Mouse (Mus musculus) lung, postnatal 0 days (tissue): ENCODE results near the gene Slc5a6. TPM values are rescaled to one million over a fixed set of nuclear protein-coding genes. Genes with fewer than 3 reads are reported as not detected.

Experiments used
- ATAC-seq: fragments of 200-750 bp; cut with Nextera tagmentation; 2 replicates; pipeline ENCODE4 v1.8.0; 2017; ENCODE audit warnings: moderate library complexity
- DNase-seq: peaks from one replicate; pipeline ENCODE4 v3.0.0-alpha.2; 2016; ENCODE audit warnings: low spot score
- H3K27ac ChIP-seq: fragments of 300-500 bp; sonication (generic); 2 replicates; pipeline ENCODE4 v1.5.1; 2014; ENCODE audit warnings: antibody characterized with exemption, mild to moderate bottlenecking, low read length, mixed read lengths
- H3K27me3 ChIP-seq: fragments of 300-500 bp; sonication (generic); replicated peaks from 2 replicates; pipeline ENCODE4 v1.6.1; 2014; ENCODE audit warnings: low read length, mixed read lengths; ENCODE audit not compliant: insufficient read depth
- H3K36me3 ChIP-seq: fragments of 300-500 bp; sonication (generic); 2 replicates; pipeline ENCODE4 v1.6.1; 2014; ENCODE audit warnings: low read length, mixed read lengths; ENCODE audit not compliant: insufficient read depth
- H3K4me1 ChIP-seq: fragments of 300-500 bp; sonication (generic); 2 replicates; pipeline ENCODE4 v1.6.1; 2014; ENCODE audit warnings: antibody characterized with exemption, low read depth, low read length, mixed read lengths; ENCODE audit not compliant: insufficient read depth
- H3K4me2 ChIP-seq: fragments of 300-500 bp; sonication (generic); replicated peaks from 2 replicates; pipeline ENCODE4 v1.6.1; 2014; ENCODE audit warnings: low read depth, mild to moderate bottlenecking, low read length, moderate library complexity, mixed read lengths
- H3K4me3 ChIP-seq: fragments of 300-500 bp; sonication (generic); 2 replicates; pipeline ENCODE4 v1.5.1; 2014; ENCODE audit warnings: low read depth, low read length
- H3K9ac ChIP-seq: fragments of 300-500 bp; sonication (generic); replicated peaks from 2 replicates; pipeline ENCODE4 v1.6.1; 2014; ENCODE audit warnings: low read depth, mild to moderate bottlenecking
- H3K9me3 ChIP-seq: fragments of 300-500 bp; sonication (generic); 2 replicates; pipeline ENCODE4 v1.6.1; 2016; ENCODE audit warnings: low read length, mixed read lengths
- CTCF ChIP-seq: IDR thresholded peaks from 2 replicates; pipeline ENCODE4 v1.5.1; 2016; ENCODE audit warnings: antibody characterized with exemption, mild to moderate bottlenecking
- EP300 ChIP-seq: IDR thresholded peaks from 2 replicates; pipeline ENCODE4 v1.6.1; 2016; ENCODE audit warnings: antibody characterized with exemption, mild to moderate bottlenecking, control low read depth
- WGBS: fragments of 180-500 bp; shearing (Covaris S2); extraction: QIAGEN DNeasy Blood & Tissue Kit; methylation state at CpG from one replicate; pipeline ENCODE4 v1.1.7; 2014; 5-methylcytosine and 5-hydroxymethylcytosine counted together
- polyA plus RNA-seq: library from polyadenylated mRNA; unstranded; fragments of >200 nt; fragmentation: Nextera tagmentation; extraction: Ambion mirVana; gene quantifications from 2 replicates; pipeline ENCODE4 v1.2.1, GENCODE M21; 2015

The Slc5a6 gene
- polyA plus RNA-seq, 1 experiment from 2014 or later = 3.6 TPM

DNA sequence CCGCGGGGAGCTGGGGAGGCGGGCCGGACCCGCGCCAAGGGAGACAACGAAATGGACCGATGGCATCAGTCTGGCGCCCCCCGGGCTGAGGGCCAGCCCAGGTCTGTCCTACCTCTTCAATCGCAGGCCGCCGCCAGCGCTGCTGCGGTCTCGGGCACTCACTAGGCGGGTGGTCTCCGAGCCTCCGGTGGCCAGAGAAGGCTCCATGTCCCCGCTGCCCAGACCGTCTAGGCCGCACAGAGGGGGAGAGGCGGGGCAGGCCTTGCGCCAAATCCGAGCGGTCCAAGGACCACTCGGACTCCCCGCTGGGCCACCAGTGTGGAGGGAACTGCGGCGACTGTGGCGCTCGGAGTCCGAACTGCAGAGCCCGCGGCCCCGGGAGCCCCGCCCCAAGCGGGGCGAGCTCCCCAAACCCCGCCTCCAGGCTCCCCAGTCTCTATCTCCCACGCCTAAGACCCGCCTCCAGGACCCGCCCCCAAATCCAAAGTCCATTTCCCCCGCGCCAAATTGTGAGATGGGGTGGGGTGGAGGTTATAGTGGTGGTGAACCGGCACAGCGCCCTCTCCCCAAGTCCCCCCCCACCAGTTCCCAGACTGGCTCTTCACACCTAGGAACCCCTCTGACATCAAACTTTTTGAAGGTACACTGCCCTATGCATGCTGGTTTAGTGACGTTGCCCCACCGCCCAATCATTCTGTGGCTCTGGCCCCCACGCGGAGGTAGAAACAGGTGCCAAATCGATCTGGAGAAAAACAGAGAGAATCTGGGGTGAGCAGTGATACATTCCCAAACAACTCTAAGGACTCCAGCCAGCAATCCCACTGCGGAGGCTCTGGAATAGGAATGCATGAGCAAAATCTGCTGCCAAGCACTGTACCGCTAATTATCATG is 44.7 kb upstream of the Slc5a6 start:
- Histone ChIP-seq H3K4me3 (peak overlapping the region; percentile 34), H3K4me2 (peak overlapping the region; percentile 59), H3K9me3 (no peaks in the 10 kb centered on the region), H3K27ac (no peak overlapping the region), H3K27me3 (peaks cover 65% of the 10 kb centered on the region), H3K4me1 (peaks cover 15% of the 10 kb centered on the region), H3K36me3 (no peaks in the 10 kb centered on the region), H3K9ac (no peak overlapping the region)
- WGBS = under 1% methylated on average over 23 of the region's 54 CpGs
- ATAC-seq (peak; percentile 43), DNase-seq (peak; percentile 36)
- no peak for TF ChIP-seq EP300

DNA sequence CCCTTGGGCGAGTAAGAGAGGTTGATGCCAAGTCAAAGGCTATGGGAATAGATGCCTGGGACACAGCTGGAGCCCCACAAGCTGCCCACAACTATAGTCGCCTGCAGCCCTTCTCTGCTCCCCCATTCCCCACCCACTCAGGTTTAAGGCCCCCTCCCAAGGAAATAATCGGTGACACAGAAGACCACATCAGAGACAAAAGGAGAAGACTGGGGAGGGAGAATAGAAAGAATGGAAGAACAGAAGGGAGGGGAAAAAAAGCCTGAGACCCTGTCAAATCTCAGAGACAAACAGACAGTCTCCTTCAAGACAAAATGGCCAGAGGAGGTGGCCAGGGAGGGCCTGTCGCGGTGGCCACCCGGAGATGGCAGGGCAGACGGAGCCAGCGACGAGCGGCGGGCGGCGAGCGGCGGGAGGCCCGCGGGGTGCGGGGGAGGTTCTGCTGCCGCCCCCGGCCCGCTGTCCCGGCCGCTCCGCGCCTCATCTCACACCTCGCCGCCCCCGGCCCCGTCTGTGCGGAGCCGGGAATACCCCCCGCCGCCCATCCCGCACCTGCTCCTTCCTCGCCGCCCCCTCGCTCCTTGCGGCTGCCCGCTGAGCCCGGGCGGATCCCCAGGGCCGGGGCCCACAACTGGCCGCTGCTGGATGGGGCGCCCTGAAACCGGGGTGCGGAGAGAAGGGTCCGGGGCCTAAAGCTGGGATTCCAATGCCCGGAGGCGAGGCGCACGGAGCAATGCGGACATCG is 43.7 kb upstream of the Slc5a6 start:
- ATAC-seq = no peak
- Histone ChIP-seq H3K4me2 (peak overlapping the region; percentile 59), H3K9ac (no peak overlapping the region)

DNA sequence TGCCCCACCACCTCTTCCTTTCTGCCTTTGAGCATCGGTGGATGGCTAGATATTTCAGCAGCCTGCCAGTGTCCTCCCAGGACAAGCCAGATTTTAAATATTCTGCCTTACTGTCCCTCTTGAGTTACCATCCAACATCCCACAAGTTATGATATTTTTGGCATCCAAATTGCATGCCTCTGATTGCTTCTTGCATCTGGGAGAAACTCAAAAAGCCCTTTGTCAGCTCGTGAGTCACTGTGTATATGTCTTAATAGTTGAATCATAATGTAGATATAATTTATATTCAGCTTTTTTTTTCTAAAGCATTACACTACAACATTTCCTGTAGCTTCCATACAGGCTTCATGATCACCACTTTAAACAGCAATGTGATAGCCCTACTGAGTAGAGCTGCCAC is 38.4 kb upstream of the Slc5a6 start:
- DNase-seq (no peak), ATAC-seq (no peak)
- Histone ChIP-seq H3K36me3 (no peaks in the 10 kb centered on the region), H3K4me1 (no peaks in the 10 kb centered on the region), H3K4me3 (no peak overlapping the region), H3K27ac (no peak overlapping the region), H3K9ac (no peak overlapping the region), H3K9me3 (no peaks in the 10 kb centered on the region), H3K4me2 (no peak overlapping the region), H3K27me3 (peaks cover 32% of the 10 kb centered on the region)
- TF ChIP-seq CTCF = no peak
- TF ChIP-seq EP300 = no peak
- WGBS = 58% methylated on average over 2 of the region's 2 CpGs

More for the DNA sequence above, 43.7 kb upstream of the Slc5a6 start:
- Histone ChIP-seq H3K4me1 (peaks cover 15% of the 10 kb centered on the region), H3K9me3 (no peaks in the 10 kb centered on the region), H3K36me3 (no peaks in the 10 kb centered on the region), H3K27me3 (peaks cover 72% of the 10 kb centered on the region), H3K4me3 (peak overlapping the region; percentile 34), H3K27ac (no peak overlapping the region)
- TF ChIP-seq EP300 = no peak
- no peak for TF ChIP-seq CTCF
- 3% methylated on average over 40 of the region's 53 CpGs for WGBS
- DNase-seq = no peak

DNA sequence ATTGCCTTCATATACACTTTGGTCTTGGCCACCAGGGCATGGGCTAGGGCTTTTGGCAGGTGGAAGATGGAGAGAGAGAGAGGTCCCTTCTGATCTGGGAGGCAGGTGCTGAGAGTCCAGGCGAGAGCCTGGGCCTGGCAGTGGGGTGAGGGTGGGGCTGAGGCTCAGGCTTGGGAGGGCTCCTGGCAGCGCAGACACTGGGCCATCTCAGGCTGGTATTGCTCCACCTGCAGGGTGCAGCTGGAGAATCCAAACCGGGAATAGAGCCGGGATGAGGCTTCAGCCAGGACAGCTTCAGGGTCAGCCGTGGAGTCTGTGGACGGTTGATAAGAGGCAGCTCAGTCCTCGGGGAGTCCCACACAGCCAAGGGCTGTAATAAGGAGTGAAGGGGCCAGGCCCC is 37.9 kb upstream of the Slc5a6 start:
- DNase-seq (no peak), ATAC-seq (no peak)
- TF ChIP-seq CTCF = no peak
- TF ChIP-seq EP300 = no peak
- no peaks in the 10 kb centered on the region for H3K9me3 ChIP-seq
- 21% methylated on average over 7 of the region's 7 CpGs for WGBS
- H3K4me3 ChIP-seq = no peak overlapping the region
- no peaks in the 10 kb centered on the region for H3K4me1 ChIP-seq
- H3K27ac ChIP-seq = no peak overlapping the region
- no peak overlapping the region for H3K4me2 ChIP-seq
- no peaks in the 10 kb centered on the region for H3K36me3 ChIP-seq
- H3K27me3 ChIP-seq = peaks cover 27% of the 10 kb centered on the region
- H3K9ac ChIP-seq = no peak overlapping the region

DNA sequence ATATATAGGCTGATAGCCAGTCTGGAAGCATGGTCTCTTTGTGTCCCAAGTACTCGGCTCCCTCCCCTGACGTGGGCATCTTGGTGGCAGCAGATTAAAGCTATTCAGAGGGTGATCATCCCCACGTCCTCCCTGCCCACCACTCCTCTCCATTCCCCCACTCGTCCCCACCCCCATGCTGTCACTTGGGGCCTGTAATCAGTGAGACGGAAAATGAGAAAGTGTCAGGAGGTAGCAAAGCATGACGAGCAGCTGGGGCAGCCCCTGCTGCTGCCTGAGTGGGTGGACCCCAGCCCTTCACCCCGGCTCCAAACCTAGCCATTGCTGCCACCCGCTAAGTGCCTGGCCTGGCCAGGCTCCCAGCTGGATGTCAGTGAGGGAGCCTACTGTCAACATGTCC is 35.2 kb upstream of the Slc5a6 start:
- H3K4me1 ChIP-seq = no peaks in the 10 kb centered on the region
- no peak overlapping the region for H3K27ac ChIP-seq
- H3K27me3 ChIP-seq = peaks cover 9% of the 10 kb centered on the region; the same call in 1 of the 2 replicates
- 29% methylated on average over 8 of the region's 8 CpGs for WGBS
- no peak overlapping the region for H3K9ac ChIP-seq
- TF ChIP-seq CTCF = no peak
- TF ChIP-seq EP300 = no peak
- DNase-seq (no peak), ATAC-seq (no peak)
- no peak overlapping the region for H3K4me3 ChIP-seq
- no peaks in the 10 kb centered on the region for H3K9me3 ChIP-seq
- no peak overlapping the region for H3K4me2 ChIP-seq
- no peaks in the 10 kb centered on the region for H3K36me3 ChIP-seq

DNA sequence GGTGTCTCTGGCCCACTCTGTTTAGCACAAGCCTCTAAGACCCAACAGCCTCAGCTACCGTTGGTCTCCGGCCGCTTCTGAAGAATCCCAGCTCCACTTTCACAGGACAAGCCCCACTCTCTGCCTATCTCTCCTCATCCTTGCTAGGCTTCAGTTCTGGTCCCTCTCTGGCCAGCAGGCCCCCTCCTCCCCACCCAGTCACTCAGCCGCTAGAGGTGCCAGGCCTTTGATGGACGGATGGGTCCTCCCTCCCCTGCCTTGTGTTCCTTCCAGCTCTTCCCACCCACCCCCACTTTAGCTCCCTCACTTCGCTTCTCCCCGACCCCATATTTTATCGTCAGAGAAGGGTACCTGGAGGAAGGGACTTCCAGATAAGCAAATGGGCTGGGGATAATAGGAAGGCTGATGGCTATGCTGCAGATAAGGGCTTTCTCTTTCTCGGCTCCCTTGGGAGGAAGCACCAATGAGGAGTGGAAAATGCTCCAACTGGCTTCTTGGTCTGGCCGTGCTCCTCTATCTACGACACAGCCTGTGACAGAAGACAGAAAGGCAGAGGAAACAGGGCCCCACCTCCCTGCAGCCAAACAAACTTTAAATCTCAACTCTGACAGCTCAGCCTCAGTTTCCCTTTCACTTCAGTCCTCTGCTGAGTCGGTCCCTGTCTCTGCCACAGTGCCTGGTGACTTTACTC is 34.4 kb upstream of the Slc5a6 start:
- no peak overlapping the region for H3K4me3 ChIP-seq
- 23% methylated on average over 12 of the region's 12 CpGs for WGBS
- H3K4me2 ChIP-seq = no peak overlapping the region
- TF ChIP-seq CTCF (no peak), EP300 (no peak)
- H3K27me3 ChIP-seq = peaks cover 5% of the 10 kb centered on the region; the same call in 1 of the 2 replicates
- no peaks in the 10 kb centered on the region for H3K9me3 ChIP-seq
- no peaks in the 10 kb centered on the region for H3K36me3 ChIP-seq
- H3K4me1 ChIP-seq = no peaks in the 10 kb centered on the region
- H3K9ac ChIP-seq = no peak overlapping the region
- H3K27ac ChIP-seq = no peak overlapping the region
- DNase-seq = no peak
- no peak for ATAC-seq
